Mouse (Mus musculus): ENCODE results near the gene Ehmt2. TPM values are rescaled to one million over a fixed set of nuclear protein-coding genes. Genes with fewer than 3 reads are reported as not detected.
"Not testable (repeated sequence)": the region's sequence is repeated elsewhere in the genome, so short reads cannot be mapped to it uniquely, and the experiment has no call there.

The Ehmt2 gene
- polyA plus RNA-seq, 1 experiment from 2014 or later = 39.5 TPM

DNA sequence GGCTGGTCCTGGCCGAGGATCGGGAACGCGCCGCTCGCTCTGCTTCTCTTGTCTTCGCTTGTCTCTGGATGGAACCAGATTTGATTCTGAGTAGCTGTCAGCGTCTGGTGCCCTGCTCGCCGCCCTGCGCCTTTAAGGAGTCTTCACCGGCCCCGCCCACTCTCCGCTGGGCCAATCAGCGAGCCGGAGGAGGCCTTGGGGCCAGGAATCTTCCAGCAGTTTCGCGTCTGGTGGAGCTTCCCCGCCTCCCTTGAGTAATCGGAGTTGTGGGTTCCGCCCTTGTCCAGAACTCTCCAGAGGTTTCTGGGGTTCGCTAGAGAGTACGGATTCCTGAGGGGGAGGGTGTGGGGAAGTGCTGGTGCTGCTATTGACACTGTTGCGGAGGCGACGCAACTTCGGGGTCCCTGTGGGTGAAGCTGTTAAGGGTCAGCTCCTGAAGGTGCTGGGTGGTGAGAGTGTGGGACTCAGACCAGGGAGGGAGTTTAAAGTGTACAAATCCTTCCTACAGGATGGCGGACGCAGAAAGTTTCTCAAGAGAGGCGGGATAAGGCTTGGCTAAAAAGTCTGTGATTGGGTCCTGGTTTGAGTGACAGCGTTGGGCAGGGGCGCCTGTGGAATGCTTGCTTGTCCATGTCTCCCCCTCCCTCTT lies 61.0 kb downstream of the Ehmt2 start, which contains the start of gene Hspa1b:
TSS of gene Hspa1b (minus strand) at position 109 of the 649 bp plus-strand sequence.
- H3K27me3 ChIP-seq (ENCODE audit: control insufficient read depth, insufficient read depth, low read length); H3K4me1 ChIP-seq (ENCODE audit: control insufficient read depth, insufficient read depth, low read length); H3K36me3 ChIP-seq (ENCODE audit: control insufficient read depth, insufficient read depth); H3K9me3 ChIP-seq (replicated peaks; ENCODE audit: control insufficient read depth, low read length): not testable (repeated sequence)
- peak within 1 kb of the TSS; percentile 95 for H3K27ac ChIP-seq (ENCODE audit: low read length)
- ATAC-seq (replicated peaks; ENCODE audit: extremely low read depth, insufficient read depth, low FRiP score) = peak; percentile 90
- peak within 1 kb of the TSS; percentile 72 for H3K9ac ChIP-seq (ENCODE audit: low read length)
- H3K4me3 ChIP-seq (ENCODE audit: low read length) = peak within 1 kb of the TSS; percentile 62
- peak within 1 kb of the TSS; percentile 81 for H3K4me2 ChIP-seq (ENCODE audit: low read depth, low read length)
- under 1% methylated on average over 29 of the region's 32 CpGs for WGBS

DNA sequence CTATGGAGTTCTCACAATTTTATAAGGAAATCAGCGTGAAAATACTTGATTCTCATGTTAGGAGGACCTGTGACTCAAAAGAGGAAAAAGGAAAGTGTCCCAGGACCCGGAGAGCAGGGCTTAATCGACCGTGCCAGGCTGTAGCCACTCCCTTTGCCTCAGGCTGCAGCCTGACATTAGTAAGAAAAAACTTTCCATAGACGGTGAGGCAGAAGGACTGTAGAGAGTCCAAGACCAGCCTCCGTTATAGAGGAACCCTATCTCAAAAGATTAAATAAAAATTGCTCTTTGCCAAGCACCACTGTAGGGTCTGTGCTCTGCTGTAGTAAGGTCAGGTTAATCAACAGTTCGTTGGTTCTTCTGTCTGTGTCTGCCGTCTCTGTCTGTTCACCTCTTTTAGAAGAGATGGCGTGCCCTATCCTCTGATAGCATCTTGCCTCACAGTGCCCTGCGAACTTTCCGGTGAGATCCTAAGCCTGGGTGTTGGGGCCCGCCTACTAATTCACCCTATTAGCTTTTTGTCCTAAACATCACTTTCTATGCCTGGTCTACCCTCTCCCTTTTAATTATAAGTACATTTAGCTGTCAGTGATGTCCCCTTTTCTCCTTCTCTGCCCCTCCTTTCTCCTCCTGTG lies 61.7 kb downstream of the Ehmt2 start:
- peak overlapping the region; percentile 72 for H3K9ac ChIP-seq (ENCODE audit: low read length)
- ATAC-seq (replicated peaks; ENCODE audit: extremely low read depth, insufficient read depth, low FRiP score) = no peak

DNA sequence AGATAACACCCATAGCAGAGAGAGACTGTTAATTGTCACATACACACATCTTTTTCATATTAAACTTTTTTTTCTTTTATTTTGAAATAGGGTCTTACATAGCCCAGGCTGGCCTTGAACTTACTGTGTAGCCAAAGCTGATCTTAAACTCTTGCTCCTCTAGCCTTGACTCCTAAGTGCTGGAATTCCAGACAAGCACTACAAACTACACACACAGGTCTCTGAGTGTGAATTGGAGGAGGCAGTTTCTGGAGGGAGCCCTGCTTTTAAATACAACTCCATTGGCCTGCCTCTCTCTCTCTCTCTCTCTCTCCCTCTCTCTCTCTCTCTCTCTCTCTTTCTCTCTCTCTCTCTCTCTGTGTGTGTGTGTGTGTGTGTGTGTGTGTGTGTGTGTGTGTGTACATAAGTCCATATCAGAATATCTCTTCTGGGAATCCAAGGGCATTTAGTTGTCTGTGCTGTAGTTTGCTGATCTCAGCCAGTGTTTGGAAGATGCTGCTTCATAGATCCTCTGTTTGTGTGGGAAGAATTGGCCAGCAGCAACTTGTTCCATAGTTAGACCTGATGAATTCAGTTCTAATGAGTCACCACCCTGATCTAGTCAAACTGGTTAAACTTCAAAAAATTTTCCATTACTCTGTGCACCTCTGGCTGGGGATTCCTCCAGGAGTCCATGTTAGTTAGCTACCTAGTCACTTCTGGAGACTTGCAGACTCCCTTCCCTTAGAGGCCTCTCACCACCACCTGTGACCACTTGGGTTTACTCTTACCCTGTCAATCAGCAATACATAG lies 62.6 kb downstream of the Ehmt2 start:
- H3K4me3 ChIP-seq (ENCODE audit: low read length) = no peak overlapping the region
- peaks cover 6% of the 10 kb centered on the region for H3K4me1 ChIP-seq (ENCODE audit: control insufficient read depth, insufficient read depth, low read length)
- H3K4me2 ChIP-seq (ENCODE audit: low read depth, low read length) = no peak overlapping the region
- no peak for ATAC-seq (replicated peaks; ENCODE audit: extremely low read depth, insufficient read depth, low FRiP score)
- no peak overlapping the region for H3K9ac ChIP-seq (ENCODE audit: low read length)
- 0 out of 2 replicates have a peak overlapping the region, but pooled peaks have one; percentile 9 for H3K27ac ChIP-seq (ENCODE audit: low read length)
- H3K36me3 ChIP-seq (ENCODE audit: control insufficient read depth, insufficient read depth) = no peaks in the 10 kb centered on the region
- H3K27me3 ChIP-seq (ENCODE audit: control insufficient read depth, insufficient read depth, low read length) = no peaks in the 10 kb centered on the region; the same call in 1 of the 2 replicates
- H3K9me3 ChIP-seq (replicated peaks; ENCODE audit: control insufficient read depth, low read length) = no peaks in the 10 kb centered on the region

More for the DNA sequence above, 61.7 kb downstream of the Ehmt2 start:
- WGBS = 13% methylated on average over 12 of the region's 12 CpGs
- Histone ChIP-seq H3K4me2 (ENCODE audit: low read depth, low read length) (peak overlapping the region; percentile 81), H3K9me3 (replicated peaks; ENCODE audit: control insufficient read depth, low read length) (no peaks in the 10 kb centered on the region), H3K4me3 (ENCODE audit: low read length) (peak overlapping the region; percentile 62), H3K36me3 (ENCODE audit: control insufficient read depth, insufficient read depth) (no peaks in the 10 kb centered on the region), H3K27ac (ENCODE audit: low read length) (peak overlapping the region; percentile 95), H3K4me1 (ENCODE audit: control insufficient read depth, insufficient read depth, low read length) (peaks cover 6% of the 10 kb centered on the region), H3K27me3 (ENCODE audit: control insufficient read depth, insufficient read depth, low read length) (no peaks in the 10 kb centered on the region)

DNA sequence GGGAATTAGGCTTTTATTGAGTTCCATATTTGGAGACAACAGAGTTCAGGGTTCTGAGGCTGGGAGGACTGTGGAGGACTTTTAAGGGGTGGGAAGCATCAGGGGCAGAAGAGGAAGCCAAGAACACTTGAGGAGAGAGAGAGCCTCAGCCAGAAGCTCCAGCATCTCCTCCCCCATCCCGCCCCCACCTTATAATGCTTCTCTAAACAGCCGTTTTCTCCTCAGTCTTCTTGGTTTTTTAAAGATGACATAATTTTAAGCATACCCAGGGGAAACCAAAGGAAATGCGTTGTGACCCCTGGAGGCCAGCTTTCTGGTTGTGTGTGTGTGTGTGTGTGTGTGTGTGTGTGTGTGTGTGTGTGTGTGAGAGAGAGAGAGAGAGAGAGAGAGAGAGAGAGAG lies 63.9 kb downstream of the Ehmt2 start:
- Histone ChIP-seq H3K9ac (ENCODE audit: low read length) (no peak overlapping the region), H3K27ac (ENCODE audit: low read length) (peak overlapping the region; percentile 7; the same call in 1 of the 2 replicates)
- 6% methylated on average over 3 of the region's 3 CpGs for WGBS

DNA sequence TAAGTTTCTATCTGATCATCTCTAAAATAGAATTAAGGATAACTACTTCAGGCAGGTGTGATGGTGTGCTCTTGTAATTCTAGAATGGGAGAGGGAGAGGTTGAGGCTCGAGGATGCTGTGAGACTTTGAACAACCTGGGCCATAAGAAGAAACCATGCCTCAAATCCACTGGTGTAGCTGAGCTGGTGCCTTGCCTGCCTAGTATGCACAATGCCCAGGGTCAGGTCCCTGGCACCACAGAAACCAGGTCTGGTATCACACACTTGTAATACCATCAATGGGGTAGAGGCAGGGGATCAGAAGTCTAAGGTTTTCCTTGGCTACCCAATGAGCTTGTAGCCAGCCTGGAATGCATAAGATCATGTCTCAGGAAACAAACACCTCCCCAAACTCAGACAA lies 64.6 kb downstream of the Ehmt2 start:
- Histone ChIP-seq H3K9me3 (replicated peaks; ENCODE audit: control insufficient read depth, low read length) (no peaks in the 10 kb centered on the region), H3K9ac (ENCODE audit: low read length) (no peak overlapping the region), H3K4me3 (ENCODE audit: low read length) (no peak overlapping the region), H3K4me2 (ENCODE audit: low read depth, low read length) (no peak overlapping the region), H3K27me3 (ENCODE audit: control insufficient read depth, insufficient read depth, low read length) (no peaks in the 10 kb centered on the region; the same call in 1 of the 2 replicates), H3K27ac (ENCODE audit: low read length) (no peak overlapping the region), H3K36me3 (ENCODE audit: control insufficient read depth, insufficient read depth) (no peaks in the 10 kb centered on the region), H3K4me1 (ENCODE audit: control insufficient read depth, insufficient read depth, low read length) (peaks cover 6% of the 10 kb centered on the region)
- 50% methylated on average over 1 of the region's 1 CpGs for WGBS
- no peak for ATAC-seq (replicated peaks; ENCODE audit: extremely low read depth, insufficient read depth, low FRiP score)

More for the DNA sequence above, 63.9 kb downstream of the Ehmt2 start:
- H3K27me3 ChIP-seq (ENCODE audit: control insufficient read depth, insufficient read depth, low read length) = no peaks in the 10 kb centered on the region; the same call in 1 of the 2 replicates
- ATAC-seq (replicated peaks; ENCODE audit: extremely low read depth, insufficient read depth, low FRiP score) = no peak
- H3K4me2 ChIP-seq (ENCODE audit: low read depth, low read length) = no peak overlapping the region
- H3K36me3 ChIP-seq (ENCODE audit: control insufficient read depth, insufficient read depth) = no peaks in the 10 kb centered on the region
- H3K4me3 ChIP-seq (ENCODE audit: low read length) = no peak overlapping the region
- no peaks in the 10 kb centered on the region for H3K9me3 ChIP-seq (replicated peaks; ENCODE audit: control insufficient read depth, low read length)
- H3K4me1 ChIP-seq (ENCODE audit: control insufficient read depth, insufficient read depth, low read length) = peaks cover 6% of the 10 kb centered on the region

Small RNAs within 50 kb of the gene (microRNA-seq; reads per million reads assigned to microRNA genes)
- gene Mir6972 = not detected

Other genes starting within 250 kb of the Ehmt2 start
- 2.5 and 2.8 TPM in 2 replicates for gene Tnxb, start 227.9 kb upstream of the Ehmt2 start, polyA plus RNA-seq (2015; fragmentation: Nextera tagmentation; extraction: Ambion mirVana)
- 0.25 and 0.34 TPM in 2 replicates for gene C4b, start 154.6 kb upstream of the Ehmt2 start, polyA plus RNA-seq (2015; fragmentation: Nextera tagmentation; extraction: Ambion mirVana)
- not detected in 2 replicates for gene Cyp21a1, start 93.9 kb upstream of the Ehmt2 start, polyA plus RNA-seq (2015; fragmentation: Nextera tagmentation; extraction: Ambion mirVana)
- gene Stk19, start 61.5 kb upstream of the Ehmt2 start, polyA plus RNA-seq (2015; fragmentation: Nextera tagmentation; extraction: Ambion mirVana) = 17.1 and 24.4 TPM in 2 replicates
- gene Dxo, start 61.5 kb upstream of the Ehmt2 start, polyA plus RNA-seq (2015; fragmentation: Nextera tagmentation; extraction: Ambion mirVana) = 37.7 and 38.6 TPM in 2 replicates
- gene Skiv2l, start 48.3 kb upstream of the Ehmt2 start, polyA plus RNA-seq (2015; fragmentation: Nextera tagmentation; extraction: Ambion mirVana) = 32.9 and 33.9 TPM in 2 replicates
- gene Nelfe, start 48.1 kb upstream of the Ehmt2 start, polyA plus RNA-seq (2015; fragmentation: Nextera tagmentation; extraction: Ambion mirVana) = 57.5 and 64.3 TPM in 2 replicates
- 1.7 and 2.5 TPM in 2 replicates for gene Cfb, start 36.0 kb upstream of the Ehmt2 start, polyA plus RNA-seq (2015; fragmentation: Nextera tagmentation; extraction: Ambion mirVana)
- gene Zbtb12, start 19.0 kb upstream of the Ehmt2 start, polyA plus RNA-seq (2015; fragmentation: Nextera tagmentation; extraction: Ambion mirVana) = 1.4 and 1.5 TPM in 2 replicates
- gene Gm20547, start 16.4 kb upstream of the Ehmt2 start, polyA plus RNA-seq (2015; fragmentation: Nextera tagmentation; extraction: Ambion mirVana) = not detected in 2 replicates
- gene C2, start 204 bp upstream of the Ehmt2 start, polyA plus RNA-seq (2015; fragmentation: Nextera tagmentation; extraction: Ambion mirVana) = 2.2 and 2.6 TPM in 2 replicates
- gene Slc44a4, start 16.0 kb downstream of the Ehmt2 start, polyA plus RNA-seq (2015; fragmentation: Nextera tagmentation; extraction: Ambion mirVana) = 0.16 and 0.68 TPM in 2 replicates
- 20.1 and 20.4 TPM in 2 replicates for gene Neu1, start 32.8 kb downstream of the Ehmt2 start, polyA plus RNA-seq (2015; fragmentation: Nextera tagmentation; extraction: Ambion mirVana)
- 0.11 and 0.18 TPM in 2 replicates for gene Hspa1b, start 60.8 kb downstream of the Ehmt2 start, polyA plus RNA-seq (2015; fragmentation: Nextera tagmentation; extraction: Ambion mirVana)
- not detected in 2 replicates for gene Gm20481, start 71.4 kb downstream of the Ehmt2 start, polyA plus RNA-seq (2015; fragmentation: Nextera tagmentation; extraction: Ambion mirVana)
- 3.9 and 4.4 TPM in 2 replicates for gene Hspa1a, start 73.7 kb downstream of the Ehmt2 start, polyA plus RNA-seq (2015; fragmentation: Nextera tagmentation; extraction: Ambion mirVana)
- 3.1 and 4.2 TPM in 2 replicates for gene Hspa1l, start 74.2 kb downstream of the Ehmt2 start, polyA plus RNA-seq (2015; fragmentation: Nextera tagmentation; extraction: Ambion mirVana)
- gene Lsm2, start 83.4 kb downstream of the Ehmt2 start, polyA plus RNA-seq (2015; fragmentation: Nextera tagmentation; extraction: Ambion mirVana) = 132 and 134 TPM in 2 replicates
- gene Vars, start 102.5 kb downstream of the Ehmt2 start, polyA plus RNA-seq (2015; fragmentation: Nextera tagmentation; extraction: Ambion mirVana) = 69.9 and 75.0 TPM in 2 replicates
- gene Vwa7, start 118.1 kb downstream of the Ehmt2 start, polyA plus RNA-seq (2015; fragmentation: Nextera tagmentation; extraction: Ambion mirVana) = 0.27 and 0.34 TPM in 2 replicates
- 1.9 and 3.0 TPM in 2 replicates for gene Sapcd1, start 129.5 kb downstream of the Ehmt2 start, polyA plus RNA-seq (2015; fragmentation: Nextera tagmentation; extraction: Ambion mirVana)
- 3.5 and 3.7 TPM in 2 replicates for gene Msh5, start 148.3 kb downstream of the Ehmt2 start, polyA plus RNA-seq (2015; fragmentation: Nextera tagmentation; extraction: Ambion mirVana)
- 349 and 372 TPM in 2 replicates for gene Clic1, start 151.5 kb downstream of the Ehmt2 start, polyA plus RNA-seq (2015; fragmentation: Nextera tagmentation; extraction: Ambion mirVana)
- 171 and 193 TPM in 2 replicates for gene Ddah2, start 160.6 kb downstream of the Ehmt2 start, polyA plus RNA-seq (2015; fragmentation: Nextera tagmentation; extraction: Ambion mirVana)
- gene Ly6g6c, start 166.9 kb downstream of the Ehmt2 start, polyA plus RNA-seq (2015; fragmentation: Nextera tagmentation; extraction: Ambion mirVana) = 0.17 TPM in 1 of 2 replicates, not detected in the other
- 0.16 and 0.54 TPM in 2 replicates for gene Mpig6b, start 167.7 kb downstream of the Ehmt2 start, polyA plus RNA-seq (2015; fragmentation: Nextera tagmentation; extraction: Ambion mirVana)
- 0.72 and 0.84 TPM in 2 replicates for gene Ly6g6e, start 178.4 kb downstream of the Ehmt2 start, polyA plus RNA-seq (2015; fragmentation: Nextera tagmentation; extraction: Ambion mirVana)
- 1.9 and 3.4 TPM in 2 replicates for gene Ly6g6d, start 179.6 kb downstream of the Ehmt2 start, polyA plus RNA-seq (2015; fragmentation: Nextera tagmentation; extraction: Ambion mirVana)
- 0.29 and 0.39 TPM in 2 replicates for gene Ly6g6f, start 187.1 kb downstream of the Ehmt2 start, polyA plus RNA-seq (2015; fragmentation: Nextera tagmentation; extraction: Ambion mirVana)
- 80.9 and 83.3 TPM in 2 replicates for gene Abhd16a, start 190.8 kb downstream of the Ehmt2 start, polyA plus RNA-seq (2015; fragmentation: Nextera tagmentation; extraction: Ambion mirVana)
- gene Ly6g5c, start 209.8 kb downstream of the Ehmt2 start, polyA plus RNA-seq (2015; fragmentation: Nextera tagmentation; extraction: Ambion mirVana) = 0.72 TPM in 1 of 2 replicates, not detected in the other
- 0.57 and 0.63 TPM in 2 replicates for gene Ly6g5b, start 217.0 kb downstream of the Ehmt2 start, polyA plus RNA-seq (2015; fragmentation: Nextera tagmentation; extraction: Ambion mirVana)
- 13.6 and 14.9 TPM in 2 replicates for gene Gpank1, start 223.0 kb downstream of the Ehmt2 start, polyA plus RNA-seq (2015; fragmentation: Nextera tagmentation; extraction: Ambion mirVana)
- 224 and 232 TPM in 2 replicates for gene Csnk2b, start 223.6 kb downstream of the Ehmt2 start, polyA plus RNA-seq (2015; fragmentation: Nextera tagmentation; extraction: Ambion mirVana)
- gene D17H6S53E, start 227.9 kb downstream of the Ehmt2 start, polyA plus RNA-seq (2015; fragmentation: Nextera tagmentation; extraction: Ambion mirVana) = 10.1 and 10.2 TPM in 2 replicates
- gene Apom, start 233.6 kb downstream of the Ehmt2 start, polyA plus RNA-seq (2015; fragmentation: Nextera tagmentation; extraction: Ambion mirVana) = 0.60 and 0.89 TPM in 2 replicates
- 37.5 and 40.5 TPM in 2 replicates for gene Bag6, start 236.7 kb downstream of the Ehmt2 start, polyA plus RNA-seq (2015; fragmentation: Nextera tagmentation; extraction: Ambion mirVana)

All from heart, embryonic 16.5 days (tissue).